Mouse (Mus musculus) urinary bladder, adult 18-20 months (tissue): ENCODE measurements around the gene Tmem91.
"Not testable (repeated sequence)": the region's sequence is repeated elsewhere in the genome, so short reads cannot be mapped to it uniquely, and the experiment has no call there.

Experiments
- DNase-seq, 2 experiments: peaks; one replicate each; pipeline ENCODE4 v3.0.0; 2022; ENCODE audit warnings: low spot score in 2 of 2, mixed read lengths in 2 of 2

Tmem91 gene

GRCm38 (mm10) chr7:25674719-25675300 is at the start of gene Tmem91:
Gene Tmem91 (minus strand): TSS chr7:25675166.
- no peak for DNase-seq

DNA sequence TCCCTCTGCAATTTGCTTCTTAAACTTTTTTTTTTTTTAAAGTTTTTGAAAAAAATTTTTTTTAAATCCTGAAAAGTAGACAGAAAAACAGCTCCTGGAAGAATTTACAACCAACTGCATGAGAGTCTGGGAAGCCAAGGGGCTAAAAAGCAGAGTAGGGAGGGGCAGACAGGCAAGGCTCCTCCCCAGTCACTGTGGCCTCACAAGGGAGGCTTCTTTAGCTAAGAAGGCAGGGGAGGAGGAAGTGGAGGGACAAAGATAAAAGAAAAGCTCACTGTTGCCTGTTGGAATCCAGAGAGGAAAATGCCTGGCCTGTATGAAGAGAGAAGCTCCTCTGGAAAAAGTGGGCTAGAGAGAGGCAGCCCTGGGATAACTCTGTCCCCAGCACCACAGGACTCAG is 46.8 kb upstream of the Tmem91 start:
- DNase-seq: not testable (repeated sequence)

DNA sequence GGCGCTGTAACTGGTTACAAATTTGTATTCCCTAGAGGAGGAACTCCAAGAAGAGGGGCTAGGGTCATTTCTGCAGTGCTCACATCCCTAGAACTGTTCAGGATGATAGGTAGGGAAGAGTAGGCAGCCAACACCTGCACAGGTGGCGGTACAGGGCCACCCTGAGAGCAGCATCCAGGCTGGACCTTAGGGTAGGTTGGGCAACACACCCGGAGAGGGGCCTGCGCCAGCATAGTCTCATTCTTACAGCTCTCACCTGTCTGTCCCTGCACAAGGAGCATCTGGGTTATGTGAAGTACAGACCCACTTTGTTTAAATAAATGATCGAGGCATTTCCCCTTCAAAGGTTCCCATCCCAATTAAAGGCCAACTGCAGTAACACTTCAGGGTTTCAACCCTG is 45.8 kb upstream of the Tmem91 start:
- DNase-seq: no peak

- no peak for DNase-seq
These were observed 45.0 kb upstream of the Tmem91 start for GRCm38 (mm10) chr7:25719761-25720610.

DNA sequence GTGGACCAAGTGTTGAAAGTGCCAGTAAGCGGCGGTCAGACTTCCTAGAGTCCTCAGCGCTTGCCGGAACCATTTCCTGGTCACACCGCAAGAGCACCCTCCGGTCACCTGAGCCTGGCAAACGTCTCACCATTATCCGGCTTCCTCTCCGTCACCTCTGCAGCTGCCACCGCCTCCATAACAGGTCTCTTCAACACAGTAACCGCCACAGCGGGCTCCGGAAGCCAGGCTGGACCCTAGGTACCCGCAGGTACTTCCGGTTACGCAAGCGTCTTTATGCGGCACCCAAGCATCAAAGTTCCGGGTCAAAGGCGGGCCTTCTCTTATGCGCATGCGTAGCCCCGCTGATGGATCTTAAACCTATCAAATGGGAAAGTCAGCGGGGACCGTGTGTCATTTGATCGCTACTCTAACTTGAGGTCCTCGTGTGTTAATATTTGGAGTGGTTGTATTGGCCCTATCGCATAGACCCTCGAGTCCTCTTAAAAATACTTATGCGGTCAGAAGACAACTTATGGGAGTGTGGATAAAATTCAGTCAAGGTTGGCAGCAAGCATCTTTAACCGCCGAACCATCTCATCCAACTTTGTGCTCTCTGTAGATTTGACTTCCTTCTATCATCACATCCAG is 43.9 kb upstream of the Tmem91 start, which contains the start of gene Ccdc97:
Ccdc97 (minus strand) TSS at position 301 of the 630 bp plus-strand sequence.
- DNase-seq: peak; percentile 87 to 92

DNA sequence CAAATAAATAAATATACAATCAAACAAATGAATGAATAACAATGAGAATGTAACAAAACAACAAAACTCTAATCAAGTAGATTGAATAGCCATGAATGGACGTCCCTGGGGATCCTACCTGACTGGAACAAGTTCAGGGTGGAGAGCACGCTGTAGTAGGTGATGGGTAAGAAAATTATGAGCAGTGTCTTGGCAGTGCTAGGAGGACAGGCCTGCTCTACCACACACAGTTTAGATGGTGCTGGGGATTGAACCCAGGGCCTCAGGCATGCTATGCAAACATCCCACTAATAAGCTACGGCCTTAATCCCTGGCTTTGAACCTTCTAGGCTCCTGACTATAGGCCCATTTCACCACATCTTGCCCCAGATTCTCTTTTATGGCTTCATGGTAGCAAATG is 42.5 kb upstream of the Tmem91 start:
- no peak for DNase-seq

- DNase-seq: no peak
These were observed 40.8 kb upstream of the Tmem91 start for GRCm38 (mm10) chr7:25715731-25716271.

GRCm38 (mm10) chr7:25714581-25714980 is 39.6 kb upstream of the Tmem91 start:
- DNase-seq: no peak

GRCm38 (mm10) chr7:25712801-25713200 is 37.8 kb upstream of the Tmem91 start:
- no peak for DNase-seq

- peak; percentile 71 to 87 for DNase-seq
These were observed 36.8 kb upstream of the Tmem91 start for GRCm38 (mm10) chr7:25711731-25712197.

- no peak for DNase-seq
These were observed 36.2 kb upstream of the Tmem91 start for GRCm38 (mm10) chr7:25711165-25711564.

GRCm38 (mm10) chr7:25710519-25711130 is 35.7 kb upstream of the Tmem91 start:
- DNase-seq: peak in 1 of 2 experiments; percentile 36

DNA sequence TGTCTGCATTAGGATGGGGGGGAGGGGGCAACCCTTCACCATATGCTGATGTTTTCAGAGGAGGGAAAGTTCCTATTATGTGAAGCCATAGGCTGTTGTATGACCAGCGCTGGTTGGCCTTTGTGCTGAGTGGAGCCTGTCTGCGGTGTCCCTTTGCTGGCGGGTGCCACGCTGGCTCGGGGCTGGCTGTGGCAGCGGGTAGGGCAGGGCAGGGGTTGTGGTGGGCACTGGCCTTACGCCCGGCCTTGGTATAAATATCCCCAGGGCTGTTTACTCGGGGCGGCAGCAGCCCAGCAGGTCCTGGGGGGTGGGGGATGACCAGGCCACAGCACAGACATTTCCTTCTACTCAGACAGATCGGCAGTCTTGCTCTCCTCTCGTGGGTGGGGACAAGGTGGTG is 35.0 kb upstream of the Tmem91 start:
- peak in 1 of 2 experiments; percentile 42 for DNase-seq

GRCm38 (mm10) chr7:25707581-25708292 is 32.8 kb upstream of the Tmem91 start:
- no peak for DNase-seq

DNA sequence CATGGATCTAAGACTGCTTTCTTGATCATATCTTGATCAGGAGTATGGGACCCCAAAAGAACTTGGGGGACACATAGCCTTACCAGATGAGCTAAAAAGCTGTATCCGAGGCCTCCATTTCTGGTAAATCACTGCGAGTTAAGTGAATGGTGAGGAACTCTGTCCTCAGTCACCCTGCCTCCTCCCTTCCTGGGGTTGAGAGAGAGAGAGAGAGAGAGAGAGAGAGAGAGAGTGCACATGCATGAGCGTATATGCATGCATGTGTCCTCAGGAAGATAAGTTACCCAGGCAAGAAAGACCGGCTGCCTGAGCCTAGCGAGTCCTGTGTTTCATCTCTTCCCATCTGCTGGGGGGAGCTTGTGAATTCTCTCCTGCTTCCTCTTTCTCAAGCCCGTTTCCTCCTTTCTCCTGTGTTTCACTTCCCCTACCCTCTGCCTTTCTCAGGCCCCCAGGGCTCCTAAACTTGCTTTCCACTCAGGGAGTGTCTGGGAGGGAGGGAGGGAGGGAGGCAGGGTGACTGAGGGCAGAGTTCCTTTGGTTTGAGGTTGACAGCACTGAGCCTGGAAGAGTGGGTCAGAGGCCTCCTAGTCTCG is 31.7 kb upstream of the Tmem91 start:
- no peak for DNase-seq

DNA sequence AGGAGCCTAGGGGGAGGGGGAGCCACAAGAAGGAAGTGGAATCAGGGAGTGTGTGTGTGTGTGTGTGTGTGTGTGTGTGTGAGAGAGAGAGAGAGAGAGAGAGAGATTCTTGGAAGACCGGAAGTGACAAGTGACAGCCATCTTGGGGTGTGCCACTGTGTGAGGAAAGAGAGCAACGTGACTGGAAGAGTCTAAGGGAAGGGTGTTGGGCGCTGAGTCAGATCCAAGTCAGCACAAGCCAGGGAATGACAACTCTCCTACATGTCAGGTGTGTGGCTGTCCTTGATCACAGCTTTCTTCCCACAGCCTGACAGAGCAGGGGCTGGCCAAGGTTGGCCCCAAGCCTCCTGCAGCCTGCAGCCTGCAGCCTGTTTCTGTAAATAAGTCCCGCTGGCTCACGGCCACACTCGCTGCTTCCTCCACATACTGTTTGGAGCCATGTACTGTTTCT is 30.9 kb upstream of the Tmem91 start:
- peak in 1 of 2 experiments; percentile 19 for DNase-seq

- no peak for DNase-seq
These were observed 29.9 kb upstream of the Tmem91 start for GRCm38 (mm10) chr7:25704716-25705364.

- DNase-seq: no peak
These were observed 29.0 kb upstream of the Tmem91 start for GRCm38 (mm10) chr7:25703793-25704494.

GRCm38 (mm10) chr7:25702350-25702749 is 27.4 kb upstream of the Tmem91 start:
- no peak for DNase-seq
